Mouse (Mus musculus): Measurements from ENCODE around the gene Igfals. TPM values are rescaled to one million over a fixed set of nuclear protein-coding genes. Genes with fewer than 3 reads are reported as not detected.

Igfals gene
- polyA plus RNA-seq, 1 experiment from 2014 or later = 6.2 TPM

- Histone ChIP-seq H3K4me2 (ENCODE audit: low read depth, low read length) (no peak overlapping the region), H3K9ac (ENCODE audit: low read depth, low read length) (no peak overlapping the region), H3K27ac (ENCODE audit: low read length) (no peak overlapping the region), H3K9me3 (ENCODE audit: control insufficient read depth, low read length) (no peaks in the 10 kb centered on the region), H3K36me3 (ENCODE audit: control insufficient read depth, insufficient read depth, low read length) (peaks cover 11% of the 10 kb centered on the region; the same call in 1 of the 2 replicates), H3K4me1 (ENCODE audit: control insufficient read depth, insufficient read depth, low read length) (no peaks in the 10 kb centered on the region), H3K27me3 (replicated peaks; ENCODE audit: control insufficient read depth, insufficient read depth, low read length) (no peaks in the 10 kb centered on the region), H3K4me3 (ENCODE audit: low read length) (no peak overlapping the region)
- no peak for ATAC-seq
- WGBS = 85% methylated on average over 8 of the region's 8 CpGs
Measured at GRCm38 (mm10) chr17:24857831-24858470, 7.8 kb upstream of the Igfals start.

- Histone ChIP-seq H3K4me2 (ENCODE audit: low read depth, low read length) (no peak overlapping the region), H3K9me3 (ENCODE audit: control insufficient read depth, low read length) (no peaks in the 10 kb centered on the region), H3K9ac (ENCODE audit: low read depth, low read length) (no peak overlapping the region), H3K4me3 (ENCODE audit: low read length) (no peak overlapping the region), H3K4me1 (ENCODE audit: control insufficient read depth, insufficient read depth, low read length) (no peaks in the 10 kb centered on the region), H3K36me3 (ENCODE audit: control insufficient read depth, insufficient read depth, low read length) (0 out of 2 replicates have a peak, but pooled peaks cover 8% of the 10 kb centered on the region), H3K27me3 (replicated peaks; ENCODE audit: control insufficient read depth, insufficient read depth, low read length) (no peaks in the 10 kb centered on the region), H3K27ac (ENCODE audit: low read length) (no peak overlapping the region)
- ATAC-seq = peak; percentile 73
- WGBS = 87% methylated on average over 6 of the region's 6 CpGs
Measured at GRCm38 (mm10) chr17:24858967-24859366, 6.8 kb upstream of the Igfals start.

GRCm38 (mm10) chr17:24860076-24860475 is 5.7 kb upstream of the Igfals start:
- peak; percentile 27; the same call in 1 of the 2 replicates for ATAC-seq
- no peak overlapping the region for H3K4me3 ChIP-seq (ENCODE audit: low read length)
- no peak overlapping the region for H3K27ac ChIP-seq (ENCODE audit: low read length)
- H3K36me3 ChIP-seq (ENCODE audit: control insufficient read depth, insufficient read depth, low read length) = 0 out of 2 replicates have a peak, but pooled peaks cover 8% of the 10 kb centered on the region
- H3K9ac ChIP-seq (ENCODE audit: low read depth, low read length) = no peak overlapping the region
- H3K4me1 ChIP-seq (ENCODE audit: control insufficient read depth, insufficient read depth, low read length) = no peaks in the 10 kb centered on the region
- H3K4me2 ChIP-seq (ENCODE audit: low read depth, low read length) = no peak overlapping the region
- H3K9me3 ChIP-seq (ENCODE audit: control insufficient read depth, low read length) = no peaks in the 10 kb centered on the region
- H3K27me3 ChIP-seq (replicated peaks; ENCODE audit: control insufficient read depth, insufficient read depth, low read length) = no peaks in the 10 kb centered on the region
- 95% methylated on average over 8 of the region's 8 CpGs for WGBS

GRCm38 (mm10) chr17:24861785-24862184 is 4.0 kb upstream of the Igfals start:
- H3K27me3 ChIP-seq (replicated peaks; ENCODE audit: control insufficient read depth, insufficient read depth, low read length) = no peaks in the 10 kb centered on the region
- no peaks in the 10 kb centered on the region for H3K4me1 ChIP-seq (ENCODE audit: control insufficient read depth, insufficient read depth, low read length)
- 0 out of 2 replicates have a peak, but pooled peaks cover 11% of the 10 kb centered on the region for H3K36me3 ChIP-seq (ENCODE audit: control insufficient read depth, insufficient read depth, low read length)
- WGBS = 92% methylated on average over 3 of the region's 3 CpGs
- ATAC-seq = no peak
- H3K4me3 ChIP-seq (ENCODE audit: low read length) = no peak overlapping the region
- no peaks in the 10 kb centered on the region for H3K9me3 ChIP-seq (ENCODE audit: control insufficient read depth, low read length)
- no peak overlapping the region for H3K27ac ChIP-seq (ENCODE audit: low read length)
- no peak overlapping the region for H3K9ac ChIP-seq (ENCODE audit: low read depth, low read length)
- no peak overlapping the region for H3K4me2 ChIP-seq (ENCODE audit: low read depth, low read length)

DNA sequence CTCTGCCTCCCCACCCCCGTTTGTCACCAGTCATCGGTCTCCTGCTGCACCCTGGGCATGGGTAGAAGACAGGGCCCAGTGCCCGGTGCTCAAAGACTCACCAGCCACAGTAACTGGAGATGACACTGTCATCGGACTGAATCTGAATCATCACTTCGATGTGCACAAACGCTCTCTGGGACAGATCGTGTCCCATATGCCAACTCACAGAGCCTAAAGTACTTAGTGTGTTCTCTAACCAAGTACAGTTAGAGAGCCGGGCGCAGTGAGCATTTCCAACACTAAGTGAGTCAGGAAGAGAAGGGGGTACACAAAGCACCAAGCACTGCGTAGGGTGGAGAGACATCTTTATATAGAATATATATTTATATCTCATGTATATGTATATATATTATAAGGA is 2.1 kb downstream of the Igfals start:
- 0 out of 2 replicates have a peak, but pooled peaks cover 3% of the 10 kb centered on the region for H3K36me3 ChIP-seq (ENCODE audit: control insufficient read depth, insufficient read depth, low read length)
- ATAC-seq = no peak
- no peak overlapping the region for H3K4me3 ChIP-seq (ENCODE audit: low read length)
- no peak overlapping the region for H3K4me2 ChIP-seq (ENCODE audit: low read depth, low read length)
- no peak overlapping the region for H3K27ac ChIP-seq (ENCODE audit: low read length)
- no peak overlapping the region for H3K9ac ChIP-seq (ENCODE audit: low read depth, low read length)
- no peaks in the 10 kb centered on the region for H3K27me3 ChIP-seq (replicated peaks; ENCODE audit: control insufficient read depth, insufficient read depth, low read length)
- H3K9me3 ChIP-seq (ENCODE audit: control insufficient read depth, low read length) = no peaks in the 10 kb centered on the region
- no peaks in the 10 kb centered on the region for H3K4me1 ChIP-seq (ENCODE audit: control insufficient read depth, insufficient read depth, low read length)
- WGBS = 95% methylated on average over 10 of the region's 10 CpGs

- no peak for ATAC-seq
- H3K4me2 ChIP-seq (ENCODE audit: low read depth, low read length) = no peak overlapping the region
- H3K9ac ChIP-seq (ENCODE audit: low read depth, low read length) = no peak overlapping the region
- H3K27ac ChIP-seq (ENCODE audit: low read length) = no peak overlapping the region
- H3K4me3 ChIP-seq (ENCODE audit: low read length) = no peak overlapping the region
- WGBS = 52% methylated on average over 4 of the region's 4 CpGs
- no peaks in the 10 kb centered on the region for H3K9me3 ChIP-seq (ENCODE audit: control insufficient read depth, low read length)
- peaks cover 10% of the 10 kb centered on the region for H3K4me1 ChIP-seq (ENCODE audit: control insufficient read depth, insufficient read depth, low read length)
- no peaks in the 10 kb centered on the region for H3K27me3 ChIP-seq (replicated peaks; ENCODE audit: control insufficient read depth, insufficient read depth, low read length)
- no peaks in the 10 kb centered on the region for H3K36me3 ChIP-seq (ENCODE audit: control insufficient read depth, insufficient read depth, low read length)
Measured at GRCm38 (mm10) chr17:24873695-24874404, 8.1 kb downstream of the Igfals start.

DNA sequence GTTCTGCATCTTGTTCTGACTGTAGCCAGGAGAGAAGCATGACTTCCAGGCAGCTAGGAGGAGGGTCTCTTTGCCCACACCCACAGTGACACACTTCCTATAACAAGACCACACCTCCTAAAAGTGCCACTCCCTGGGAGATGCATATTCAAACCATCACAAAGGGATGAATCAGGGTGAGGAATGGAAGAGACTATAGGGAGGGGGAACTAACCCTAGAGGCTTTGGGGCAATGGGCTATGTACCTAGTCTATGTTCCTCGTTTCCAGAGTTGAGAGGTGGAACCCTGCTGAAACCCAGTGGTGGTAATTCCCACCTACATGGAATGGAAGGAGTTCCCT is 8.6 kb downstream of the Igfals start:
- no peaks in the 10 kb centered on the region for H3K9me3 ChIP-seq (ENCODE audit: control insufficient read depth, low read length)
- WGBS = 50% methylated on average over 1 of the region's 1 CpGs

GRCm38 (mm10) chr17:24874989-24875388 is 9.2 kb downstream of the Igfals start:
- no peaks in the 10 kb centered on the region for H3K9me3 ChIP-seq (ENCODE audit: control insufficient read depth, low read length)
- H3K27me3 ChIP-seq (replicated peaks; ENCODE audit: control insufficient read depth, insufficient read depth, low read length) = no peaks in the 10 kb centered on the region
- peaks cover 10% of the 10 kb centered on the region for H3K4me1 ChIP-seq (ENCODE audit: control insufficient read depth, insufficient read depth, low read length)
- 73% methylated on average over 8 of the region's 8 CpGs for WGBS
- no peak overlapping the region for H3K9ac ChIP-seq (ENCODE audit: low read depth, low read length)
- H3K4me2 ChIP-seq (ENCODE audit: low read depth, low read length) = no peak overlapping the region
- H3K36me3 ChIP-seq (ENCODE audit: control insufficient read depth, insufficient read depth, low read length) = no peaks in the 10 kb centered on the region
- H3K27ac ChIP-seq (ENCODE audit: low read length) = no peak overlapping the region
- 0 out of 2 replicates have a peak, but pooled peaks have one; percentile 41 for ATAC-seq
- no peak overlapping the region for H3K4me3 ChIP-seq (ENCODE audit: low read length)

More for the DNA sequence above, 8.6 kb downstream of the Igfals start:
- H3K4me2 ChIP-seq (ENCODE audit: low read depth, low read length) = no peak overlapping the region
- no peaks in the 10 kb centered on the region for H3K27me3 ChIP-seq (replicated peaks; ENCODE audit: control insufficient read depth, insufficient read depth, low read length)
- no peak overlapping the region for H3K4me3 ChIP-seq (ENCODE audit: low read length)
- peaks cover 10% of the 10 kb centered on the region for H3K4me1 ChIP-seq (ENCODE audit: control insufficient read depth, insufficient read depth, low read length)
- no peak for ATAC-seq
- H3K36me3 ChIP-seq (ENCODE audit: control insufficient read depth, insufficient read depth, low read length) = no peaks in the 10 kb centered on the region
- no peak overlapping the region for H3K9ac ChIP-seq (ENCODE audit: low read depth, low read length)
- H3K27ac ChIP-seq (ENCODE audit: low read length) = no peak overlapping the region

- H3K4me1 ChIP-seq (ENCODE audit: control insufficient read depth, insufficient read depth, low read length) = peaks cover 10% of the 10 kb centered on the region
- H3K27me3 ChIP-seq (replicated peaks; ENCODE audit: control insufficient read depth, insufficient read depth, low read length) = no peaks in the 10 kb centered on the region
- no peaks in the 10 kb centered on the region for H3K36me3 ChIP-seq (ENCODE audit: control insufficient read depth, insufficient read depth, low read length)
- H3K4me3 ChIP-seq (ENCODE audit: low read length) = peak overlapping the region; percentile 13; the same call in 1 of the 2 replicates
- ATAC-seq = peak; percentile 73
- peak overlapping the region; percentile 31 for H3K4me2 ChIP-seq (ENCODE audit: low read depth, low read length)
- H3K27ac ChIP-seq (ENCODE audit: low read length) = peak overlapping the region; percentile 74
- H3K9ac ChIP-seq (ENCODE audit: low read depth, low read length) = peak overlapping the region; percentile 64
- 44% methylated on average over 10 of the region's 10 CpGs for WGBS
- no peaks in the 10 kb centered on the region for H3K9me3 ChIP-seq (ENCODE audit: control insufficient read depth, low read length)
Measured at GRCm38 (mm10) chr17:24877336-24878116, 11.7 kb downstream of the Igfals start.

All from intestine, embryonic 16.5 days (tissue).